Mouse (Mus musculus) midbrain, embryonic 12.5 days (tissue): ENCODE data around the gene Ahdc1. TPM values are rescaled to one million over a fixed set of nuclear protein-coding genes. Genes with fewer than 3 reads are reported as not detected.

ENCODE experiments used
- ATAC-seq: fragments of 200-750 bp; cut with Nextera tagmentation; 2 replicates; pipeline ENCODE4 v1.8.0; 2017; ENCODE audit warnings: low read depth, moderate TSS enrichment, moderate library complexity; ENCODE audit not compliant: low FRiP score
- H3K27ac ChIP-seq: fragments of 300-500 bp; sonication (generic); replicated peaks from 2 replicates; pipeline ENCODE4 v1.5.1; 2016; ENCODE audit warnings: mild to moderate bottlenecking
- H3K27me3 ChIP-seq: fragments of 300-500 bp; sonication (generic); 2 replicates; pipeline ENCODE4 v1.6.1; 2016; ENCODE audit warnings: mild to moderate bottlenecking
- H3K36me3 ChIP-seq: fragments of 300-500 bp; sonication (generic); 2 replicates; pipeline ENCODE4 v1.6.1; 2016
- H3K4me1 ChIP-seq: fragments of 300-500 bp; sonication (generic); 2 replicates; pipeline ENCODE4 v1.6.1; 2016
- H3K4me2 ChIP-seq: fragments of 300-500 bp; sonication (generic); replicated peaks from 2 replicates; pipeline ENCODE4 v1.6.1; 2016; ENCODE audit warnings: mild to moderate bottlenecking, moderate library complexity
- H3K4me3 ChIP-seq: fragments of 300-500 bp; sonication (generic); 2 replicates; pipeline ENCODE4 v1.5.1; 2016; ENCODE audit warnings: mild to moderate bottlenecking
- H3K9ac ChIP-seq: fragments of 300-500 bp; sonication (generic); replicated peaks from 2 replicates; pipeline ENCODE4 v1.6.1; 2016; ENCODE audit warnings: mild to moderate bottlenecking, moderate library complexity
- H3K9me3 ChIP-seq: fragments of 300-500 bp; sonication (generic); 2 replicates; pipeline ENCODE4 v1.6.1; 2016; ENCODE audit warnings: mild to moderate bottlenecking
- WGBS: fragments of 180-500 bp; shearing (Covaris S2); methylation state at CpG from one replicate; pipeline ENCODE4 v1.1.7; 2016; 5-methylcytosine and 5-hydroxymethylcytosine counted together
- polyA plus RNA-seq: library from polyadenylated mRNA; unstranded; fragments of >200 nt; fragmentation: Nextera tagmentation; extraction: Ambion mirVana; gene quantifications from 2 replicates; pipeline ENCODE4 v1.2.1, GENCODE M21; 2016

Ahdc1 gene
- polyA plus RNA-seq, 1 experiment from 2014 or later = 9.1 TPM

- Histone ChIP-seq H3K4me1 (peaks cover 16% of the 10 kb centered on the region), H3K27ac (no peak overlapping the region), H3K27me3 (no peaks in the 10 kb centered on the region), H3K4me3 (no peak overlapping the region), H3K9ac (no peak overlapping the region), H3K9me3 (no peaks in the 10 kb centered on the region), H3K36me3 (peaks cover 67% of the 10 kb centered on the region), H3K4me2 (no peak overlapping the region)
- WGBS = 92% methylated on average over 14 of the region's 14 CpGs
- no peak for ATAC-seq
Observed at GRCm38 (mm10) chr4:133062286-133062685, 51.2 kb downstream of the Ahdc1 start.

- no peaks in the 10 kb centered on the region for H3K27me3 ChIP-seq
- H3K9ac ChIP-seq = no peak overlapping the region
- H3K27ac ChIP-seq = no peak overlapping the region
- no peak for ATAC-seq
- peaks cover 67% of the 10 kb centered on the region for H3K36me3 ChIP-seq
- H3K9me3 ChIP-seq = no peaks in the 10 kb centered on the region
- peaks cover 9% of the 10 kb centered on the region; the same call in 1 of the 2 replicates for H3K4me1 ChIP-seq
- H3K4me3 ChIP-seq = no peak overlapping the region
- WGBS = 94% methylated on average over 18 of the region's 18 CpGs
- H3K4me2 ChIP-seq = no peak overlapping the region
Observed at GRCm38 (mm10) chr4:133063203-133063602, 52.1 kb downstream of the Ahdc1 start.

- Histone ChIP-seq H3K9me3 (no peaks in the 10 kb centered on the region), H3K4me2 (no peak overlapping the region), H3K4me1 (peaks cover 7% of the 10 kb centered on the region; the same call in 1 of the 2 replicates), H3K27ac (no peak overlapping the region), H3K27me3 (no peaks in the 10 kb centered on the region), H3K4me3 (no peak overlapping the region), H3K9ac (no peak overlapping the region), H3K36me3 (peaks cover 69% of the 10 kb centered on the region)
- ATAC-seq = no peak
- 86% methylated on average over 13 of the region's 13 CpGs for WGBS
Observed at GRCm38 (mm10) chr4:133063799-133064198, 52.7 kb downstream of the Ahdc1 start.

- H3K9ac ChIP-seq = no peak overlapping the region
- ATAC-seq = no peak
- 95% methylated on average over 19 of the region's 19 CpGs for WGBS
- peaks cover 79% of the 10 kb centered on the region for H3K36me3 ChIP-seq
- H3K4me2 ChIP-seq = no peak overlapping the region
- H3K4me1 ChIP-seq = 0 out of 2 replicates have a peak, but pooled peaks cover 3% of the 10 kb centered on the region
- H3K4me3 ChIP-seq = no peak overlapping the region
- no peaks in the 10 kb centered on the region for H3K27me3 ChIP-seq
- H3K9me3 ChIP-seq = no peaks in the 10 kb centered on the region
- H3K27ac ChIP-seq = no peak overlapping the region
Observed at GRCm38 (mm10) chr4:133064791-133065190, 53.7 kb downstream of the Ahdc1 start.

GRCm38 (mm10) chr4:133065894-133066386 is 54.9 kb downstream of the Ahdc1 start:
- Histone ChIP-seq H3K9ac (no peak overlapping the region), H3K4me2 (no peak overlapping the region), H3K27ac (no peak overlapping the region), H3K36me3 (peaks cover 77% of the 10 kb centered on the region), H3K27me3 (no peaks in the 10 kb centered on the region), H3K4me3 (no peak overlapping the region), H3K4me1 (0 out of 2 replicates have a peak, but pooled peaks cover 3% of the 10 kb centered on the region), H3K9me3 (no peaks in the 10 kb centered on the region)
- 95% methylated on average over 14 of the region's 14 CpGs for WGBS
- ATAC-seq = no peak

GRCm38 (mm10) chr4:133068400-133069138 is 57.5 kb downstream of the Ahdc1 start:
- Histone ChIP-seq H3K4me2 (no peak overlapping the region), H3K4me1 (peaks cover 18% of the 10 kb centered on the region), H3K27me3 (no peaks in the 10 kb centered on the region), H3K27ac (no peak overlapping the region), H3K36me3 (peaks cover 64% of the 10 kb centered on the region), H3K4me3 (no peak overlapping the region), H3K9me3 (no peaks in the 10 kb centered on the region), H3K9ac (no peak overlapping the region)
- 79% methylated on average over 12 of the region's 12 CpGs for WGBS
- no peak for ATAC-seq

GRCm38 (mm10) chr4:133070388-133070787 is 59.3 kb downstream of the Ahdc1 start:
- WGBS = 87% methylated on average over 3 of the region's 3 CpGs
- H3K27ac ChIP-seq = no peak overlapping the region
- no peak overlapping the region for H3K4me2 ChIP-seq
- H3K4me3 ChIP-seq = no peak overlapping the region
- no peaks in the 10 kb centered on the region for H3K9me3 ChIP-seq
- no peaks in the 10 kb centered on the region for H3K27me3 ChIP-seq
- H3K4me1 ChIP-seq = peaks cover 34% of the 10 kb centered on the region
- no peak overlapping the region for H3K9ac ChIP-seq
- peaks cover 46% of the 10 kb centered on the region for H3K36me3 ChIP-seq
- ATAC-seq = no peak

GRCm38 (mm10) chr4:133070821-133071372 is 59.8 kb downstream of the Ahdc1 start:
- Histone ChIP-seq H3K36me3 (peaks cover 41% of the 10 kb centered on the region), H3K4me2 (no peak overlapping the region), H3K27me3 (no peaks in the 10 kb centered on the region), H3K9me3 (no peaks in the 10 kb centered on the region), H3K4me3 (no peak overlapping the region), H3K4me1 (peaks cover 36% of the 10 kb centered on the region), H3K27ac (no peak overlapping the region), H3K9ac (no peak overlapping the region)
- 93% methylated on average over 5 of the region's 5 CpGs for WGBS
- no peak for ATAC-seq

- H3K27me3 ChIP-seq = no peaks in the 10 kb centered on the region
- peaks cover 39% of the 10 kb centered on the region for H3K4me1 ChIP-seq
- H3K9me3 ChIP-seq = no peaks in the 10 kb centered on the region
- no peak overlapping the region for H3K4me3 ChIP-seq
- H3K27ac ChIP-seq = peak overlapping the region; percentile 11; the same call in 1 of the 2 replicates
- WGBS = 62% methylated on average over 8 of the region's 8 CpGs
- no peak overlapping the region for H3K4me2 ChIP-seq
- no peak for ATAC-seq
- peaks cover 35% of the 10 kb centered on the region for H3K36me3 ChIP-seq
- no peak overlapping the region for H3K9ac ChIP-seq
Observed at GRCm38 (mm10) chr4:133073192-133073591, 62.1 kb downstream of the Ahdc1 start.

- Histone ChIP-seq H3K4me3 (no peak overlapping the region), H3K9me3 (no peaks in the 10 kb centered on the region), H3K27me3 (no peaks in the 10 kb centered on the region), H3K9ac (peak overlapping the region; percentile 29; the same call in 1 of the 2 replicates), H3K27ac (peak overlapping the region; percentile 12), H3K4me2 (no peak overlapping the region), H3K4me1 (peaks cover 42% of the 10 kb centered on the region), H3K36me3 (peaks cover 38% of the 10 kb centered on the region)
- no peak for ATAC-seq
- 14% methylated on average over 9 of the region's 9 CpGs for WGBS
Observed at GRCm38 (mm10) chr4:133074070-133074819, 63.2 kb downstream of the Ahdc1 start.

GRCm38 (mm10) chr4:133074894-133075572 is 64.0 kb downstream of the Ahdc1 start:
- Histone ChIP-seq H3K9ac (no peak overlapping the region), H3K36me3 (peaks cover 32% of the 10 kb centered on the region), H3K4me3 (no peak overlapping the region), H3K27ac (peak overlapping the region; percentile 12), H3K27me3 (no peaks in the 10 kb centered on the region), H3K4me2 (no peak overlapping the region), H3K9me3 (no peaks in the 10 kb centered on the region), H3K4me1 (peaks cover 47% of the 10 kb centered on the region)
- WGBS = 71% methylated on average over 8 of the region's 8 CpGs
- ATAC-seq = no peak
